10 mouse cellular contexts compared by ENCODE assay signal in genomic region chr1:161494343-161494742, GRCm38 (mm10). TPM values are rescaled to one million over a fixed set of nuclear protein-coding genes. Genes with fewer than 3 reads are reported as not detected.
A peak's percentile ranks its signal among the peaks of the same experiment; 100 is the strongest.
DNase-seq lines count a peak whose midpoint lies in the region; ATAC-seq and TF ChIP-seq lines count a peak whose summit lies in the region.
"Had no signal": no experiment of that assay in that cellular context is flagged by ENCODE, and none has a peak within 500 bp of the region (broad histone marks: within the 10 kb centered on the region; RNA-seq: fewer than 3 reads in every experiment).

Gene Tnfsf18 (plus strand): TSS chr1:161494655.

- ATAC-seq in forebrain, embryonic 16.5 days, result 0 out of 2 replicates have a peak, but pooled peaks have one; percentile 20
- no peak for ATAC-seq in forebrain, embryonic 15.5 days (replicated peaks)
- ATAC-seq in kidney, embryonic 14.5 days (ENCODE audit: low FRiP score, low TSS enrichment), result peak; percentile 94
- no peak for ATAC-seq in CD4-positive, CD25-positive, alpha-beta regulatory T cell, adult 4 months

- no peak for TF ChIP-seq POLR2A in heart, adult 2 months (IDR thresholded peaks at IDR 0.05; ENCODE audit: insufficient read depth, low read depth, low read length)

- TF ChIP-seq EP300 in heart, adult 2 months (IDR thresholded peaks at IDR 0.05; ENCODE audit: insufficient read depth, low read depth, low read length), result peak; percentile 72; the same call in 1 of the 2 replicates

- no peaks in the 10 kb centered on the region for H3K36me3 ChIP-seq in forebrain, embryonic 16.5 days (ENCODE audit: control insufficient read depth, insufficient read depth)
- H3K36me3 ChIP-seq in forebrain, embryonic 15.5 days, result no peaks in the 10 kb centered on the region
- H3K36me3 ChIP-seq in heart, adult 2 months (ENCODE audit: control insufficient read depth, insufficient read depth, low read length), result peaks cover 5% of the 10 kb centered on the region
- H3K36me3 ChIP-seq in kidney, embryonic 14.5 days (ENCODE audit: control insufficient read depth, insufficient read depth, low read length), result no peaks in the 10 kb centered on the region
- H3K36me3 ChIP-seq: embryonic facial prominence, embryonic 13.5 days; liver, embryonic 15.5 days had no signal

- peak; percentile 84 for DNase-seq in adrenal gland, adult 2 months
- peak; percentile 77 to 86 for DNase-seq in heart, adult 2 months
- peak; percentile 81 for DNase-seq in lung, postnatal 36 days
- DNase-seq in spleen, adult 12 weeks (ENCODE audit: low spot score), result no peak

- H3K9me3 ChIP-seq in forebrain, embryonic 16.5 days (ENCODE audit: control insufficient read depth, low read length), result no peaks in the 10 kb centered on the region
- H3K9me3 ChIP-seq in forebrain, embryonic 15.5 days, result no peaks in the 10 kb centered on the region
- no peaks in the 10 kb centered on the region for H3K9me3 ChIP-seq in kidney, embryonic 14.5 days (ENCODE audit: control insufficient read depth, low read length)
- H3K9me3 ChIP-seq: embryonic facial prominence, embryonic 13.5 days; liver, embryonic 15.5 days had no signal

- H3K4me2 ChIP-seq in forebrain, embryonic 16.5 days (ENCODE audit: low read length), result no peak within 1 kb of the TSS
- no peak within 1 kb of the TSS for H3K4me2 ChIP-seq in forebrain, embryonic 15.5 days (replicated peaks)
- 0 out of 2 replicates have a peak within 1 kb of the TSS, but pooled peaks have one; percentile 2 for H3K4me2 ChIP-seq in kidney, embryonic 14.5 days (replicated peaks; ENCODE audit: low read depth, low read length)
- H3K4me2 ChIP-seq: embryonic facial prominence, embryonic 13.5 days; liver, embryonic 15.5 days had no signal

- no peaks in the 10 kb centered on the region for H3K27me3 ChIP-seq in forebrain, embryonic 16.5 days (replicated peaks; ENCODE audit: control insufficient read depth, insufficient read depth, low read length)
- H3K27me3 ChIP-seq in forebrain, embryonic 15.5 days, result no peaks in the 10 kb centered on the region
- no peaks in the 10 kb centered on the region for H3K27me3 ChIP-seq in heart, adult 2 months (ENCODE audit: control insufficient read depth, insufficient read depth, low read length)
- no peaks in the 10 kb centered on the region for H3K27me3 ChIP-seq in kidney, embryonic 14.5 days (ENCODE audit: control insufficient read depth, insufficient read depth, low read length)
- H3K27me3 ChIP-seq: embryonic facial prominence, embryonic 13.5 days; liver, embryonic 15.5 days had no signal

- WGBS in forebrain, embryonic 16.5 days, result 26% methylated on average over 8 of the region's 8 CpGs
- WGBS in forebrain, embryonic 15.5 days, result 31% methylated on average over 8 of the region's 8 CpGs
- WGBS in heart, adult 2 months, result 6% methylated on average over 8 of the region's 8 CpGs
- 26% methylated on average over 8 of the region's 8 CpGs for WGBS in kidney, embryonic 14.5 days

- H3K27ac ChIP-seq in forebrain, embryonic 16.5 days (ENCODE audit: low read length), result no peak within 1 kb of the TSS
- H3K27ac ChIP-seq in forebrain, embryonic 15.5 days (replicated peaks), result no peak within 1 kb of the TSS
- H3K27ac ChIP-seq in heart, adult 2 months, result no peak within 1 kb of the TSS
- H3K27ac ChIP-seq in kidney, embryonic 14.5 days (ENCODE audit: low read depth, low read length), result no peak within 1 kb of the TSS; the same call in 1 of the 2 replicates
- H3K27ac ChIP-seq: embryonic facial prominence, embryonic 13.5 days; liver, embryonic 15.5 days had no signal

- H3K9ac ChIP-seq in forebrain, embryonic 16.5 days (replicated peaks; ENCODE audit: low read depth, low read length), result no peak within 1 kb of the TSS
- H3K9ac ChIP-seq in forebrain, embryonic 15.5 days (replicated peaks), result no peak within 1 kb of the TSS
- H3K9ac ChIP-seq in heart, adult 2 months (ENCODE audit: low read depth, low read length), result no peak within 1 kb of the TSS
- no peak within 1 kb of the TSS for H3K9ac ChIP-seq in kidney, embryonic 14.5 days (ENCODE audit: low read depth, low read length)
- H3K9ac ChIP-seq: embryonic facial prominence, embryonic 13.5 days; liver, embryonic 15.5 days had no signal

- intact Hi-C loops in heart, adult 2 months (cut with DNase I), result loop anchor here (1.0 to 5.0 kb wide), 2 partner anchors 31 to 92 kb away; no protein-coding TSS in a partner anchor

- H3K79me2 ChIP-seq in heart, adult 2 months (replicated peaks; ENCODE audit: control insufficient read depth, insufficient read depth, low read length), result no peaks in the 10 kb centered on the region

- no peaks in the 10 kb centered on the region for H3K4me1 ChIP-seq in forebrain, embryonic 16.5 days (replicated peaks; ENCODE audit: control insufficient read depth, insufficient read depth, low read length)
- H3K4me1 ChIP-seq in forebrain, embryonic 15.5 days, result no peaks in the 10 kb centered on the region
- peaks cover 7% of the 10 kb centered on the region for H3K4me1 ChIP-seq in heart, adult 2 months (ENCODE audit: control insufficient read depth, insufficient read depth, low read length)
- H3K4me1 ChIP-seq in kidney, embryonic 14.5 days (ENCODE audit: control insufficient read depth, insufficient read depth, low read length), result no peaks in the 10 kb centered on the region
- H3K4me1 ChIP-seq: liver, embryonic 15.5 days had no signal

- no peak within 1 kb of the TSS for H3K4me3 ChIP-seq in forebrain, embryonic 16.5 days (replicated peaks; ENCODE audit: low read length)
- no peak within 1 kb of the TSS for H3K4me3 ChIP-seq in forebrain, embryonic 15.5 days
- no peak within 1 kb of the TSS for H3K4me3 ChIP-seq in heart, adult 2 months
- H3K4me3 ChIP-seq in kidney, embryonic 14.5 days (ENCODE audit: low read length), result no peak within 1 kb of the TSS
- H3K4me3 ChIP-seq: embryonic facial prominence, embryonic 13.5 days; liver, embryonic 15.5 days had no signal

- no peak for TF ChIP-seq CTCF in heart, adult 2 months (IDR thresholded peaks at IDR 0.05)

RNA-seq across cellular contexts. Expression of gene Tnfsf18, which starts in this region (rescaled TPM):
- polyA plus RNA-seq in forebrain, embryonic 16.5 days (2015; fragmentation: Nextera tagmentation; extraction: Ambion mirVana), result not detected in 2 replicates
- not detected in 2 replicates for polyA plus RNA-seq in forebrain, embryonic 15.5 days (2015; fragmentation: Nextera tagmentation; extraction: Ambion mirVana)
- not detected for total RNA-seq in adrenal gland, adult 2 months (2021)
- polyA plus RNA-seq in adrenal gland, adult 2 months (2012; rRNA removed), result not detected in 2 replicates
- total RNA-seq in heart, adult 2 months (2021), result under 1 TPM; 0.10 to 0.18 TPM
- not detected in 2 replicates for polyA plus RNA-seq in heart, adult 2 months (2012; rRNA removed)
- not detected in 2 replicates for polyA plus RNA-seq in kidney, embryonic 14.5 days (2014; fragmentation: Nextera tagmentation; extraction: Ambion mirVana)
- polyA plus RNA-seq in CD4-positive, CD25-positive, alpha-beta regulatory T cell, adult 4 months (2017; shearing (Covaris generic)), result not detected
- polyA plus RNA-seq: embryonic facial prominence, embryonic 13.5 days; liver, embryonic 15.5 days had no signal

Comparison
In these comparisons a context has a peak if more than half of its experiments do, and no peak if none do; other contexts are left out.
1. Peak in ATAC-seq in forebrain, embryonic 16.5 days; RNA of the gene not detected or under 1 TPM.
2. Peak in DNase-seq in adrenal gland, adult 2 months; RNA of the gene not detected or under 1 TPM.
3. Peak in DNase-seq in heart, adult 2 months; RNA of the gene not detected or under 1 TPM.
4. Peak in ATAC-seq and H3K4me2 ChIP-seq in kidney, embryonic 14.5 days; RNA of the gene not detected or under 1 TPM.